Mouse (Mus musculus) heart, adult 2 months (tissue): ENCODE measurements around the gene D10Jhu81e.

Experiments
- CTCF ChIP-seq: fragments of 200-600 bp; IDR thresholded peaks from 2 replicates; pipeline ENCODE4 v1.8.1; 2022; ENCODE audit warnings: antibody characterized with exemption, mild to moderate bottlenecking, moderate library complexity
- EP300 ChIP-seq: fragments of 200-500 bp; IDR thresholded peaks from 2 replicates; pipeline ENCODE4 v1.6.1; 2011; ENCODE audit warnings: low read depth, low read length, control low read depth; ENCODE audit not compliant: insufficient read depth
- POLR2A ChIP-seq: fragments of 200-500 bp; IDR thresholded peaks from 2 replicates; pipeline ENCODE4 v1.6.1; 2011; ENCODE audit warnings: mild to moderate bottlenecking, low read depth, low read length, control low read depth; ENCODE audit not compliant: insufficient read depth

DNA sequence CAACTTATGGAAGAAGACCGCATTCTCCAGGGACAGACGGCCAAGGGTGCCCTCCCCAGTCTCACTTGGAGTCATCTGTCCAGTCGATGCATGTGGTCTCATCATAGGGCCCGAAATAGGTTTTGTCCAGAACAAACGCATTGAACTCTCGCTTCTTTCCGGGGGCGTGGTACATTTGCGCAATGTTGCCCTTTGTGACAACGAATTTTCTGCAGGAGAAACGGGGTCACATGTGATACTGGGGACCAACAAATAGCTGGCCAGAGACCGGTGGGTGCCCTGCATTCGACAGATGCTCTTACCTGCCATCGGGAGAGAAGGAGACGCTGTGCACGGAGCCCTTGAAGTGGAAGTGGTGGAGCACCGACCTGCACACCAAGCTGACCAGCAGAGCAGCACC is 12.7 kb upstream of the D10Jhu81e start:
- TF ChIP-seq EP300 (no peak), CTCF (no peak), POLR2A (no peak)
